Mouse (Mus musculus) T-helper 1 cell (primary cell): ENCODE results near the gene Stxbp3.
"Not testable (repeated sequence)": the region's sequence is repeated elsewhere in the genome, so short reads cannot be mapped to it uniquely, and the experiment has no call there.

ENCODE experiments used
- in situ Hi-C: fragments of 300-600 bp; cut with MboI, MseI; formaldehyde crosslinking; loops from one replicate; pipeline ENCODE4 v1.15.1; 2025; ENCODE audit warnings: high pct_unique_total_duplicates

The Stxbp3 gene

DNA sequence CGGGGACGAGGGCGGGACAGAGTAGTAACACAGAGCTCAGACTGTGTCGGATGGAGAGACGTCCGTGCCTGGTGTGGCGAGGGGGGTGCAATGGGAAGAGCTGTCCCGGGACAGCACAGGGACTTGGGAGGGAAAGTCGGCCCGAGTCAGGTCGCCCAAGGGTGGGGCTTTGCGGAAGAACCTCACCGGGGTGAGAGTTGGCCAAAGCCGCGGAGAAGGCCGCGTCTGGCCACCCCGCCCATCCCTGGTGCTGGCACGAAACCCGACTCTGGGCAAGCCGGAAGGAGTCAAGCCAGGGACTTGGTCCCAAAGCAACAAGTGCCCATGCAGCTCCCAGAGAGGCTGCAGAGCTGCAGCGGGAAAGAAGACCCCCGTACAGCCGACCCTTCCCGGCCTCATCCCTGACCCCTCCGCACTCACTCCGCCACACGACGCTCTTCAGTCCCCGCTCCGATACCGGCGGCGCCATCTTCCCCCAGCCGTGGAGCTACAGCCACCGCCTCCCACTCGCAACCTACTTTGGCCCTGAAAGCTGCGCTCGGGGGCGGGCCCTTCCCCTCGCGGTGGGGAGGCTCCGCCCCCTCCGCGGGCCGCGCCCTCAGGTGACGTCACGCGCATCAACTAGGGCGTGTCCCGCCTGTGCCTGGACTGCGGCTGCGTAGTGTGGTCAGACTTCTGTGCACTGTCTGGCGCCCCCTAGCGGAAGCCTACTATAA lies at the start of gene Stxbp3:
Stxbp3 (minus strand) TSS at position 527 of the 716 bp plus-strand sequence.
- in situ Hi-C loops: no loop called here

DNA sequence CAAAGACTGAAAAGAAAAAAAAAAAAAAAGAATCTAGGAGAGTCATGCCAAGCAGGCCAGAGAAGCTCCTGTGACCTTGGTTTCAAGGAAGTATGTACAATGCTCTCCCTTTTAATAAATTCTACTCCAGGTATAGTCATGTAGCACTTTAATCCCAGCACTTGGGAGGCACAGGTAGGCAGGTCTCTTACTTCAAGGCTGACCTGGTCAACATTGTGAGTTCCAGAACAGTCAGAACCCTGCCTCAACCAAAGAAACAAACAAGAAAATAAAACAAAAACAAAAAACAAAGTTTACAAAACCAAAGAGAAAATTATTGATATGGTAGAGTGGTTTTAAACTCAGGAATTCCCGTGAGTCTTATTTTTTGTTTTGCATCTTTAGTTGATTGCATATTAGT lies 49.6 kb upstream of the Stxbp3 start, which contains the start of gene Fndc7:
Fndc7 (minus strand) TSS at position 101 of the 400 bp plus-strand sequence.
- in situ Hi-C loops: loop anchor here (5.0 kb wide), 1 partner anchor 38 kb away; no protein-coding TSS in a partner anchor

DNA sequence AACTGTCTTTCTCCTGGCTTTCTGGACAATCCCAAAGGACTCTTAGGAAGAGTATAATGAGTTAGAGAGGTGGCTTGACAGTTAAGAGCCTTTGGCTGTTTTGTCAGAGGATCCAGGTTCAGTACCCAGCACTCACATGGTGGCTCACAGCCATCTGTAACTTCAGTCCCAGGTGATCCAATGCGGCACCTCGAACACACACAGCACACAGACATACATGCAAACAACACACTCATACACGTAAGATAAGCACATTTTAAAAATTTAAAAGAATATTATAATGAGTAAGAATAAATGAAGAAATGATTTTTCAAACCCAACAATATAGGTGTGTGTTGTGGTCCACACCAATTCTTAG lies 47.3 kb upstream of the Stxbp3 start:
- in situ Hi-C loops: loop anchor here (5.0 kb wide), 1 partner anchor 35 kb away; no protein-coding TSS in a partner anchor

DNA sequence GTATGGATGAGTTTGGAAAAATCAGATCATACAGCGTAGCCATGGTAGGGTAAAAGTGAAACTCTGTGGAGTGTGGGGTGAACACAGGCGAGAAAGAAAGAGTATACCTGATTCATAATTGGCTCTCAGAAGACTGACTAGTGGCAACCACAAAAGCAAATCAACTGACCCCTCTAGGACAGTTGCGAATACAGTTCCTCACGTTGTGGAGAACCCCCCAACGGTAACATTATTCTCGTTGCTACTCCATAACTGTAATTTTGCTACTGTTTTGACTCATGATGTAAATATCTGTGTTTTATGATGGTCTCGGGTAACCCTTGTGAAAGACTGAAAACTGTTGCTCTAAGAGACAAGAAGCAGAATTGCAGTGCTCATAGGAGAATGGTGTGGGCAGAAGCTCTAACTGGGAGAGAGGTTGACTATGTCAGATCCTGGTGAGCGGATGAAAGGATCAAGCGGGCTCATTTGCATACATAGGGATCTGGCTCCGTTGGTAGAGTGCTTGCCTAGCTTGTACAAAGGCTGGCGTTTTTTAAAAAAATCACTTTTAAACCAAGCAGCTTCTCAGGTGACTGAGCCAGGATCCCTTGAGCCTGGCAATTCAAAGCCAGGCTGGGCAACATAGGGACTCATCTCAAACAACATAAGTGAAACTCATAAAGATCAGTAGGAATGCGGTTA lies 46.8 kb upstream of the Stxbp3 start:
- in situ Hi-C loops: loop anchor here (5.0 kb wide), 1 partner anchor 35 kb away; no protein-coding TSS in a partner anchor

DNA sequence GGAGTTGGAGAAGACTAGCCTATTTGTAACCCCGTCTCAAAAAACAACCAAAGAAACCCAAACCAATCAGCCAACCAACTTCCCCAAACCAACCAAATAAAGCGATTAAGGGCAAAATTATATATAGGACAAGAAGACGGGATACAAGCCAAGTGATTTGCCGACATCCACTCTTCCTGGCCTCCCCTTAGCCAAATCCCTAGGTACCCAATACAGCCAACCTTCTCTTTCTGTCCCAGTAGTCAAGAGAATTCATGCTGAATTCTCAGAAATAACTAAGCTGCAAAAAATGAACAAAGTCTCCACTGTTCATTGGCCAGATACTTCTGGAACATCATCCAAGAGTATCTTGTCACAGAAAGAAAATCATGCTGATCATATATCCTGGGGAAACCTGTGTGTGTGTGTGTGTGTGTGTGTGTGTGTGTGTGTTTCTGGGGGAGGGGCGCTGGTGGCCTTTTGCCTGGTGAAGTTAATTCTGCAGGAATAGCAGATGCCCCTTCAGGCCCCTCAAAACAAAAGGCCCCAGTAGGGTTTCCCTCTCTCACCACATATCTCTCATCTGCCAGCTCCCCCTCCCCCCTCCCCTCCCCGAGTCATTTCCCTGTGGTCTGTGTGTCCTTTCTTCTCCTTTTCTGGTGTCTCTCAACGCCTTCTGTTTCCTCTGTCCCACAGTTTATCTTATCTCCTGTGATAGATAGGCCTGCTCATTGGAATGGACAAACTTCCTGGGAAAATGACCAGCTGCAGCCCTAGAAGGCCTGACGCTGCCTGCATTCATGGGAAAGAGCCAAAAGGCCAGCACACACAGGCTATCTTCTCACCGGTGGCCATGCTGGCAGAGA lies 45.6 kb upstream of the Stxbp3 start:
- in situ Hi-C loops: loop anchor here (5.0 kb wide), 1 partner anchor 34 kb away; no protein-coding TSS in a partner anchor

DNA sequence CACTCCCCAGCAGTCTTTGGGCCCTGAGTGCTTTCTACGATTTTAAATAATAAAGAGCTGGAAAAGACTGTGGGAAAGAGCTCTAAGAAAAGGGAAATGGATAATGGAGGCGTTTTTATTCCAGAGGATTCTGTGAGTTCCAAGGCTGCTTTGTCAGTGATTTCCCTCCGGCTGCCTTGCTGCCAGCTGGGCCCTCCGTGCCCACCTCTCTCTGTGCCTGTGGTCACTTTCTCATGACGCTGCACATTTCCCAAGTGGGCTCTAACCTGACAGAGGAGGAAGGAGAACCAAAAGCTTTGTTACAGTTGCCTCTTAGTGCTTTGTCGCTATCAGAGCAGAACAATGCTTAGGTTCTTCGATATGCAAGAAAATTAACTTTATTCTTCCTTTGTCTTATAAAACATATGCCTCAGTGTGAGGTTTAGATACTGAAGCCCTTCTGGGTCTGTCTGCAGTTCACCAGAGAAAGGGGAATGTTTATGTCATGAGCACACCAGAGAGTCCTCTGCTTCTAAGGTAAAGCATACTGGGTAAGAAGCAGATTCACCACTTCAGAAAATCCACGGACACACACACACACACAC lies 44.5 kb upstream of the Stxbp3 start:
- in situ Hi-C loops: loop anchor here (5.0 kb wide), 1 partner anchor 32 kb away; no protein-coding TSS in a partner anchor

DNA sequence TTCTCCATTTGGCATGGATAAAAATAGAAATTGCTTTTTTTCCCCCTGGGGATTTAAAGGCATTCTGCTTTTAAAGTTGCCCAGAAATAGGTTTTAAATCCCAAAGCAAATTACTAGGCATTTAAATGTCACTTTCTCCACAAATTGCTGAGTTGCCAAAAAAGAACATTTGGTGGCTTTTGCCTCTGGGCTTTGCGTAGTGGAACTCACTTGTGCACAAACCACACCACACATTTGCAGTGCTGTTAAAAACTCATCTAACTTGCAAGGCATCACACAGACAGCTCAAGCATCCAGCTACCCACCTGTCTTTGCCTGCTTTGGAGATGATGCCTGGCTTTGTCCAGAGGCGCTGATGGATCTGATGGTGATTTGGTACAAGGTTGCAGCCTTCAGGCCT lies 42.7 kb upstream of the Stxbp3 start:
- in situ Hi-C loops: no loop called here

DNA sequence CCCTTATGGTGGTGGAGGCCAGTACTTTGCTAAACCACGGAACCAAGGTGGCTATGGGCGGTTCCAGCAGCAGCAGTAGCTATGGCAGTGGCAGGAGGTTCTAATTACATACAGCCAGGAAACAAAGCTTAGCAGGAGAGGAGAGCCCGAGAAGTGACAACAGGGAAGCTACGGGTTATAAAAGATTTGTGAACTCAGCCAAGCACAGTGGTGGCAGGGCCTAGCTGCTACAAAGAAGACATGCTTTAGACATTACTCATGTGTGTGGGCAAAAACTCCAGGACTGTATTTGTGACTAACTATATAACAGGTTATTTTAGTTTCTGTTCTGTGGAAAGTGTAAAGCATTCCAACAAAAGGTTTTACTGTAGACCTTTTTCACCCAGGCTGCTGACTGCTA lies 41.5 kb upstream of the Stxbp3 start:
- in situ Hi-C loops: not testable (repeated sequence)

DNA sequence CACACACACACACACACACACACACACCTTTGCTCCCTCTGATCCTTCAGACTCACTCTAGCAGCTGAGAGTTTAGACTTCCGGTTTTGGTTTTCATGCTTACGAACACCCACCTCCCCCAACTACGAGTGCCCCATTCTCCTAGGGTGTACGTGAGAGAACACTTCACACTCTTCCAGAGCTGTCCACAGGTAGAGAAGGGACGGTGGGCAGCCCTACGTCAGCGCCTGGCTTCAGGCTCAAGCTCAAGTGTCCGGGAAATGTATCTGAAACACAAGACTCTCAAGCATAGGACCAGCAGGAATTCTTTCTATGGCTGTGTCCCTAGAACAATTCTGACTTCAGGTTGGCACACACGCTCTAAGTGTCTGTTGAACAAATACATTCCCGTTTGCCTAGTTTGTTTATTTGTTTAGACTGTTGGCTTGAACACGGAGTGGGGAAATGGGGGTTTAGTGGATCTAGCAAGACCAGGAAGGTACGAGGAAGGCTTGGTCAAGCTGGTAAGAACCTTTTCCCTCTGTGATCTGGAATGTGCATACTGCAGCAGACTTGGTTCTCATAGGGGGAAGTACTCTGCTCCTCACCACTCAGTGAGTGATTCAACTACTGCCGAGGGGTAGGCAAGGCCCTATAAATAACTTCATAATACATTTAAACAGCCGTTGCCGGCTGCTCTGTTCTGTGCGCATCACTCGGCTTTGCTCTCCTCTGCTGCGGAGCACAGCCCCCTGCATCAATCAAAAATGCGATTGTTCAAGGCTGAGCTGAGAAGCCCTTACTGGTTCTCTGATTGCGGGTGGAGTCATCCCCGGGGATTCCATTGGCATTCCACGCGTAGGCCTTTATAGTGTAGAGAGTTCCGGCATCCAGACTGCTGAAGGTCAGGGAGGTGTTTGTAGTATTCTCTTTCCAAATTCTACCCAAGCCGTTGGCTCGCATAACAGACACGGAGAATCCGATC lies 40.5 kb upstream of the Stxbp3 start:
- in situ Hi-C loops: no loop called here

DNA sequence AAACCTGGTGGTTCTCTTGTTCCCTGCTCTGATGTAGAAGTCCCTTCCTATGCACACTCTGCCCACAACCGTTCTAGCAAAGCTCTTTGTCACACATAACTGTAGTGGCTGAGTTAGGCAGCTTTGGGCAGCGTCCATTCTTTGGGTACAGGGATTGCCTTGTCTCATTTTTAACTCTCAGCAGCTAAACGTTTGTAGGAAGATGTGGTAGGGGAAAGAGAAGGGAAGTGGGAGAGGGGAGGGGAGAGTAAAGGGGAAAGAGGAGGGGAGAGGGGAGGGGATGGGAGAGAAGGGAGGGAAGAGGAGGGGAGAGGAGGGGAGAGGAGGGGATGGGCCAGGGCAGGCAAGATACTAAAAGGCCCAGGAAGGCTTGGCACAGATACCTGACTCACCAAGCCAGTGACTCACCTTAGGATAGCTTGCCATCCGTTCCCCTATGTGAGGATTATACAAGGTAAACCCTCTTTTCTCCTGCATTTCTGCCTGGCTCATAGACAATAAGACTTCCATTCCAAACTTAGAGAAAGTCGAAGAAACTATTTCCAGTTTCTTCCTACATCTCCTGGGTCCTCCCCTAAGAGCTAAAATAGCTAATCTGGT lies 39.6 kb upstream of the Stxbp3 start:
- in situ Hi-C loops: no loop called here

DNA sequence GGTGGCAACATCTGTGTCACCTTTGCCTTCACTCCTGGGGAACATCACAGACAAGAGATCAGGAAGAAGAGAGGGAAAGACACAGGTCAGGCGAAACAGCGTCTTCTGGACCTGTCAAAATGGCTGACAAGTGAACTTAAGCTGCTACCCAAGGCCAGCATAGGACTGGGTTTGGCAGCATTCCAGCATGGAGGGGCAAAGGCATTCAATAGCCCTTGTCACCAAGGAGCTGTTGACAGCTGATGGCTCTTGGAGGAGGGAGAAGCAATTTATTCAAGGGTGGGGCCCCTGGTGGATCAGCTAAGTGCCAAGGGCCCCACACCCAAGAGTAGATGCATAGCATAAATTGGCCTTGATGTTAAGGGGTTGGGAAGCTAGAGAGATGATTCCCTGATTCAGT lies 38.8 kb upstream of the Stxbp3 start:
- in situ Hi-C loops: no loop called here

DNA sequence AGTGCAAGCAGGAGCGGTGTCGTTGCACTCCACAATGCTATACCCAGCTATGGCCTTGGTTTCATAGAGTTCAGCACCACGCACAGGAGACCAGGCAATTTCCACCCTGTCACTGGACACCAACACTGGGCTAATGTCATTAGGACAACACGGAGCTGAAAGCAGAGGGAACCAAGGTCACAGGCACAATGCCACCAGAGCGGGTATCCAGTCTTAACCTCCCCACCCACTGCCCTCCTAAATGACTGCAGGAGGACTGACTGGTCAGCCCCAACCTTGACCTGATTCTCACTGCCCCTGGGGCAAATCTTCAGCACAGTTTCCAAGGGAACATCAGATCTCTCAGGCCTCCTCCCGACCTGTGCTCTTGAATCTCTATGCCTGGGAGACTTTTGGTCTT lies 30.3 kb upstream of the Stxbp3 start:
- in situ Hi-C loops: no loop called here

DNA sequence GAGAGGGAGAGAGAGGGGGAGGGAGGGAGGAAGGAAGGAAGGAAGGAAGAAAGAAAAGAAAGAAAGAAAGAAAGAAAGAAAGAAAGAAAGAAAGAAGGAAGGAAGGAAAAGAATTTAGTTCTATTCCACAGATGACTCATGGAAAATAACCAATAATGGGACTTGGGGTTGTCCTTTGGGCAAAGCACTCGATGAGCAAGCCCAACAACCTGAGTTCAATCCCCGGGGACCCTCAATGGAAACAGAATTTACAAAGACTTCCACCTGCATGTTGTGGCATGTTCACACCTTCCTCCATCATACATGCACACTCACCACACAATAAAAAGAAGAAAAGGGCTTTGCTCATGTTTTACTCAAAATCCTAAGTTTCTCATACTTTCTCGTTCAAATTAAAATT lies 27.1 kb upstream of the Stxbp3 start:
- in situ Hi-C loops: no loop called here

DNA sequence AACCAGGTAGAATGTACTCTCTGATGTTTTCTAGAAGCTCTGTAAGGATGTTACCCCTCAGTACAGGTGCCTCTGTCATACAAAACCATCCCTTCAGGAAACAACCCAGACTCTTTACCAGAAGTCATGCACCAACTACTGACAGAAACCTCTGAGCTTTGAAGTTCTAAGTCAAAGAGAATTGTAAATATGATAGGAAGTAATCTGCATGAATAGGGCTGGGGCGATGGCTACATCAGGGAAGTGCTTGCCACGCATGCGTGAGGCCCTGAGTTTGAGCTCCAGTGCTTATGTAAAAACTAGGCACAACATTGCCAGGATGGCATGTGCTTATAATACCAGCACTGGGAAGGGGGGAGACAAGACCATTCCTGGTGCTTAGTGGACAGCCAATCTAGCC lies 25.4 kb upstream of the Stxbp3 start:
- in situ Hi-C loops: no loop called here

DNA sequence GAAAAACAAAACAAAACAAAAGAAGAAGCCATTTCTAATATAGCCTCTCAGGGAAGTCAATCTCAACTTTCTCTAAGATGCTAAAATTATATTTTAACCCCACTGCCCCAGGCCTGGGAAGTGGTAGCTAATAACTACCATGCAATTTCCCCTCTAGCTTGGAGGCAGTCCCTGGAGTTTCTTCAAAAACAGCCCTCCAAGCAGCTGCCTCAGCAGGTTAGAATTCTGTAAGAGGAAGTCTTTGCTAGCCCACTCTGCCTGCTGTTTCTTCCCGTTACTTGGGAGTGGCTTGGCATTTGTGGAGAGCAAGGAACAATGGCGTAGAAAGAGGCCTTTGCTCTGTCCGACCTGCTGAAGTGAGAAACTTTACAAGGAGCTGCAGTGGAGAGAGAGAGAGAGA lies 24.8 kb upstream of the Stxbp3 start:
- in situ Hi-C loops: no loop called here

DNA sequence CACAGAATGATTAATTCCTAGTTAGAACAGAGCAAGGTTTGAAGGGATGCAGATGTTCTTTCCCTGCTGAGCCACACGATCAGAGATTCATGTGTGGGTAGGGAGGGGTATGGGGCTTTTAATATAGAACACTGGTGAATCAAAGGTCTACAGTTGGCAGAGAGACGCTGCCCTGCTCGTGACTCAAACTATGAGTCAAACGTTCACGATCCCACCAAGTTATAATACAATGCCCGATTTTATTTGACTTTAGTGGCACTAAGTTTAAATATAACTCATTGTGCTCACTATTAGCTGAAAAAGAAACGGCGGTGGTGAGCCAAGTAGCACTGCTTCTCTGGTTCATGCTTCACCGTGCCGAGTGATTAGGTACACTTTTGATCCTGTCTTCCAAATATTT lies 22.8 kb upstream of the Stxbp3 start:
- in situ Hi-C loops: no loop called here

DNA sequence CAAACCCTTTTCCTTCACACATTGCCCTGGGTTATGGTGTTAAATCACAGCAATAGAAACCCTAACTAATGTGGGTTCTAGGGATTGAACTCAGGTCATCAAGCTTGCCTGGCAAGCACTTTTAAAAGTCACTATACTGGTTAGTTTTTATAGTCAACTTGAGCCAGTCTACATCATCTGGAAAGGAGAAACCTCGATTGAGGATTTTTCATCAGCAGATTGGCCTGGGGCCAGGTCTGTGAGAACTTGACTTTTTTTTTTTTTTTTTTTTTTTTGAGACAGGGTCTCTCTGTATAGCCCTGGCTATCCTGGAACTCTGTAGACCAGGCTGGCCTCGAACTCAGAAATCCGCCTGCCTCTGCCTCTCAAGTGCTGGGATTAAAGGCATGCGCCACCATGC lies 22.0 kb upstream of the Stxbp3 start:
- in situ Hi-C loops: not testable (repeated sequence)

DNA sequence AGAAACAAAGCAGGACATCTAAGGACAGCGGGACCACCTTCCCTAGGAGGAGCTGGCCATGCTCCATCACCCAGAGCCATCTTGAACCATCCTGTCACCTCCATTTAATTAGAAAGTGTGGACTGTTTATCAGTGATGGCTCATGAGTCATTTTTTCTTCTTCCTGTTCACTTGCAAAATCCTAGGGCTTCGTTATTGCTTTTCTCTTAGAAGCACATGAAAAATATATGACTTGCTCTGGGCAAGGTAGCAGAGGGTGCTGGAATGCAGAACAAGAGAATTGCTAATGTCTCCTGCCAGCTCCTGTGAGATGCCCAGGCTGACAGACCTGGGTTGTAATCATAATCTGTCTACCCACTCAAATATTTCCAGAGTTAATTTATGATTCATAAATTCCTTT lies 20.5 kb upstream of the Stxbp3 start:
- in situ Hi-C loops: no loop called here

DNA sequence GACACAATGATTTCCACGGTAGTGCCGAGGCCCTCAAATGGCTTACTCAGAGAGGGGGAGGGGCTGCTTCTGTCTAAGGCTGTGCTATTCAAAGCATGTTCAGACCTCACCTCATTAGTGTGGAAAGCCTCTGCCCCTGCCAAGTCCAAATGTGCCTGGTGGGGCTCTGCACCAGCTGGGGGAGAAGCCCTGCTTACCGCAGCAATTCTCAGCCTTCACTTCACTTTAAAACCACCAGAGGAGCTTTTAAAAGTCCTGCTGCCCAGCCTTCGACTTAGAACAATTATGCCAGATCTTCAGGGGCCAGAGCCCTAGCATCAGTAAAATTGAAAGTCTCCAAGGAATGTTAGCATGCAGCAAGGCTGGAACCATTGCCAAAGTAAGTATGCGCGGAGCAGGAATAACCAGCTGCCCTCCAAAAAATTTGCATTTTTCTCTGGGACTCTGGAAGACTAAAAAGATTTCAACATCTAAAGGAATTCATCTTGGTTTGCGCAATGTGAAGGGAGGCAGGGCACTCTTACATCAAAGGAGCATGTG lies 18.0 kb upstream of the Stxbp3 start:
- in situ Hi-C loops: no loop called here

DNA sequence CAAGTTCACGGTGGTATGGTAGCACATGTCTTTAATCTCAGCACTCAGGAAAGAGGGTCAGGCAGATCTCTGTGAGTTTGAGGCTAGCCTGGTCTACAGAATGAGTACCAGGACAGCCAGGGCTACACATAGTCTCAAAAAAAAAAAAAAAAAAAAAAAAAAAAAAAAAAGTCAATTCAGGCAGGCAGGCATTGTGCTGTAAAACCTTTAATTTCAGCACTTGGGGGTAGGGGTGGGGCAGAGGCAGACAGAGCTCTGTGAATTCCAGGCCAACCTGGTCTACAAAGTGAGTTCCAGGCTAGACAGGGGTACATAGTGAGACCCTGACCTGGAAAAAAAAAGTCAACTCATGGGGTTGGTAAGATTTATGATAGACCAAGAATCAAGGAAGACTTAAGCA lies 17.4 kb upstream of the Stxbp3 start:
- in situ Hi-C loops: no loop called here
